Mouse (Mus musculus): Measurements from ENCODE around the gene Cep19.

Cep19 gene

DNA sequence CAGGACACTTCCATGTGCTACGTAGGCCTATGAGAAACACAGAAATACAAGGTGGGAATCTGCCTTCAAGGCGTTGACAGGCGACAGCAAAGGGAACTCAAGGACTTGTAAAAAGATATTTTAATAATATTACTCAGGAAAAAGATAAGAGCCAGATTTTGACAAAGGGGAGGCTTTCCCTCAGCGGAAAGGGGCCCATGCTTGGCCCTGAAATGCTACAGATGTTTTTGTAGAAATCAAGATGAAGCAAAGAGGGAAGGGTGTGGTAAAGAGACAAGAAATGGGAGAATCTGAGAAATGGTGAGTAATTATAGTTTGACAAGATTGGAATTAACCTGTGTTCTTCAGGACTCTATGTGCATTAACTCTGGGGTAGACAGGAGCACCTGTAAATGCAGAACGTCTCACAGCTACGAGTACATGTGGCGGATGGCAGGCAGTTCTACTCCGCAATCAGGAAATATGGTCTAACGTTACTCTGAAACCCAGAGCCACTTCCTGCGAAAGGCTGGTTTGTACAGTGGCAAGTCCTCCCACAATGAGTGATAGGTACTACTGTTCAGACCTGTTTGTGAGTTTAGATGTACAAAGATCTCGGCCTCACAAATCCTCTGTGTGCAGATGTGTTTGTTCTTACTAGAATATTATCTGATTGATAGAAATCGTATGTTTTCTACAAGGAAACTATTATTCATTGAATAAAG is 7.9 kb downstream of the Cep19 start:
- peak; percentile 60 for DNase-seq (ENCODE audit: low read depth in 2 of 2, low spot score in 2 of 2)

DNA sequence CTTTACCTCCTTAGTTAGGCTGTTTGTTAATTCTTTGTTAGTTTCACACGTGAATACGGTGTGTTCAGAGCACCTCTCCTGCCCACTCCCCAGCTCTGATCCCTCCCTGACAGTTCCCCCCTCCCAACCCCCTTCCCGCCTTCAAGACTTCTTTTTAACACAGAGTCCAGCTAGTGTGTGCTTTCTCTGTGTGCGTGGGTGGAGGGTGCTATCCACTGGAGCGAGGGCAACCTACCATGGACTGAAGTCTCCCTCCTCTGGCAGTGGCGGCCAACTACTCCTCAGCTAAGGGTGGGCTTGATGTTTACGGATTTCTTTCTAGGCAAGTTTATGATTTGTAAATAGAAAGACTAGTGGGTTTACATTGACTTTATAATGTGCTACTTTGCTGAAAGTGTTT is 8.6 kb downstream of the Cep19 start:
- DNase-seq (ENCODE audit: low read depth in 2 of 2, low spot score in 2 of 2), result peak in 1 of 2 experiments; percentile 51

DNA sequence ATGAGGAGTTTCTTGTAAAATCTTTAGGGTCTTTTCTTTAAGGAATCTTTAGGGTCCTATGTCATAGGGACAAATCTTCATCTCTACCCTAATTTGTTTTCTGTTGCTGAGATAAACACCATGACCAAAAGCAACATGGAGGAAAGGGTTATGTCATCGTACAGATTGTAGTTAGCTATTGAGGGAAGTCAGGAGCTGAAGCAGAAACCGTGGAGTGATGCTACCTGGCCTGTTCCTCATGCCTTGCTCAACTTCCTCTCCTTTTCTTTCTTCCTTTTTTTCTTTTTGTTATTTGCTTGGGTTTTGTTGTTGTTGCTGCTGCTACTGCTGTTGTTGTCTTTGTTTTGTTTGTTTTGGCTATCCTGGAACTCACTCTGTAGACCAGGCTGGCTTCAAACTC is 9.0 kb downstream of the Cep19 start:
- no peak for DNase-seq (ENCODE audit: low read depth in 2 of 2, low spot score in 2 of 2)

DNA sequence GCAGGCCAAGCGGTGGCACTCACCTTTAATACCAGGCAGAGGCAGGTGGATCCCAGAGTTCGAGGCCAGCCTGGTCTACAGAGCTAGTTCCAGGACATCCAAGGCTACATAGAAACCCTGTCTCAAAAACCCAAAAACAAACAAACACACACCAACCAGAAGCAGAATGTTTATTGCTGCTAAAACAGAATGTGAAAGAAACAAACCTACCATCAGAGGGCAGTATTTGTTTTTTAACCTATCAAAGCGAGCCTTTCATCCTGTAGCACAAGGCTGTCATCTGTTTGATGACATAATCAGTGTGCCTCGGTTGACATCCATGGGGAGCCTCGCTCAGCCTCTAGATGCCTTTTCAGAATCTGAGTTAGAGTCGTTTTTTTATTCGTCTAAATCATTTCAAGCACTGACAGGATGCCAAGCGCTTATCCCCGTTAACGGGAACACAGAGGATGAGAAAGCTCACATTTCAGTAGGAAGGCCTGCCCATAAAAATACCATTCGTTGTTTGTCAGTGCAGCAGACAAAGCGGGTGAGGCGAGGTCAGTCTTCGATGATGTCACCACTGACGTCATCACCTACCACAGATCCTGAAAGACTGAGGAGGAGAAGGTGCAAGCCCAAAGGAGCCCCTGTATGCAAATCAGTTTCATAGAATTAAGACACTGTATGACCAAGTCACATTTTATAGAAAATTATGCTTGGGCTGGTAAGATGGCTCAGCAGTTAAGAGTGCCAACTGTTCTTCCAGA is 11.5 kb downstream of the Cep19 start:
- DNase-seq (ENCODE audit: low read depth in 2 of 2, low spot score in 2 of 2), result peak in 1 of 2 experiments; percentile 41

DNA sequence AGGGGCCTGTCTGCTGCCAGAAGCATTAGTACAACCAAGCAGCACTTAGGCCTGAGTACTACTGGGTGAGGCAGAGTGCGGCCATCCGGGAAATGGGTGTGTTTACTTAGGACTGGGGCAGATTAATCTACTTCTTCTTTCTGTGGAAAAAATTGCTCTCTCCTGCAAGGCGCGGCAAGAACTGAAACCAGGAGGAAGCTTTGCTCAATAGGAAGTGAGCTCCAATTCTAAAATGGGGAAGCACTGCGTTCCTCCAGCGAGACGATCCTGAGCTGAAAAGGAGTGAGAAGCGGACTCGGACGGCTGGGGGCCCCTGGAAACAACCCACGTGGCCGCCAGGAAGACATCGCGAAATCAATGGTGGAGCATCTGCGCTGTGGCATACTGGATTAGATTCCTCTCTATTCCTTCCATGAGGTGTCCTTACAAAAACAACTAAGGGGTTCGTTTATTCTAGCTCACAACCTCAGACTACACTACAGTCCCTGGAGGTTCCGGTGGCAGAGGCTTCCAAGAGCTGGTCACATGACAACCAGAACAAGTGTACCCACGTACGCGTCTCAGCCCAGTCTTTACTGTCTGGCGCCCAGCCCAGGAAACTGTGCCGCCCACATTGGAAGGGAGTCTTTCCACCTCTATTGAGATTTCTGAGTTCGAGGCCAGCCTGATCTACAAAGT is 14.1 kb downstream of the Cep19 start:
- peak; percentile 62 to 65 for DNase-seq (ENCODE audit: low read depth in 2 of 2, low spot score in 2 of 2)

DNA sequence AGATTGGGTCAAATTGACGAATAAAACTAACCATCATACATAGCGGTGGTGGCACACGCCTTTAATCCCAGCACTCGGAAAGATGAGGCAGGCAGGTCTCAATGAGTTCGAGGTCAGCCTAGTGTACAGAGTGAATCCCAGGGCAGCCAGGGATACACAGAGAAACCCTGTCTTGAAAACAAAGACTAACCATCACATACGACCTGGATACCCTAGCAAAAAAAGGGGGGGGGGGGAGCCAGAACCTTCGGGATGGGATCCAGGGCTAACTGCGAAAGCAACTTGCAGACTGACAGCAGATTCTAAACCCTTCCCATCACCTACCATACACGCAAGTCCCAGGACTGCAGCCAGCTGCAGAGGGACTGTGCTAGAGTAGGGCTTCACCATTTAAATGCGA is 14.8 kb downstream of the Cep19 start:
- DNase-seq (ENCODE audit: low read depth in 2 of 2, low spot score in 2 of 2), result no peak

DNA sequence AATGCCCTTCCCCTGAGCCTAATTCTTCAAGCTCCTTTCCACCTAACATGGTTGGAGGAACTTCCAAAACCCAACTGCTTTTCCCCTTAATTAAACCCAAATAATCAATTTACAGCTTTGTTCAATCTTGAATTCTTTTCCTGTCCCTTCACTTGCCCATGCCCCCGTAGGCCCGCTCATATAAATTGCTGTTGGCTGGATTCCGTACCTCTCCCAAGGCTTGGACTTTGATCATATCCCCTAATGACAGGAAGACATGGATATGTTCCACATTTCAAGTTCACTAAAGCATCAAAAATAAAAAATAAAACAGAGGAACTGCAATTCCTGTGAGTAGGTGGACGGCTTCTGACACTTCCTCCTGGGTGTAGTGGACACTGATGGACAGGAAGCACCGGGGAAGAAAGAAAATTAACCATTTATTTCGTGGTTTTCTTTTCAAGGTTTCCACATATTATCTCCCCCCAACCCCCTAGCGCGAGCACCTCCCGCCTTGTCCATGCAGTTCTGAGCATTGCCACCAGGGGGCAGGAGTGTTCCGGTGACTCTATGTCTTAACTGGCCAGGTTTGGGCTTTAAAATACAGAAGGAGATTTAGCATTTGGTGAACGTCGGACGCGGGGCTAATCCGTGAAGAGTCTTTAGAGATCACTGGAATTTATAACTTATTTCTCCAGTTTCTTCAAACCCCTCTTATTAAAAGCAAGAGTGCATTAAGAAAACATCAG is 15.5 kb downstream of the Cep19 start:
- peak; percentile 90 for DNase-seq (ENCODE audit: low read depth in 2 of 2, low spot score in 2 of 2)

DNA sequence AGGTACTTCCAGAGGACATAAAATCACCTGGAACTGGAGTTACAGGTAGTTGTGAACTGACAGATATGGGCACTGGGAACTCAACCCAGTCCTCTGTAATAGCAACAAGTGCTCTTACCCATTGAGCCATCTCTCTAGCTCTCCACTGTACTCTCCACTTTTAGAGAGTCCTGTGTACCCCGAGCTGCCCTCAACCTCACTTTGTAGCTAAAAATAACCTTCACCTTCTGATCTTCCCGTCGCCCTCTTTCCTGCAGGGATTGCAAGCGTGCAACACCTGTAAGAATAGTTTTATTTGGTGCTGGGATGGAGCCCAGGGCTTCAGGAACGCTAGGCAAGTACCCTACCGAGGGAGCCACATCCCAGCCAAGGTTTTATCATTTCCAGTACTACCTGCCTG is 16.2 kb downstream of the Cep19 start:
- DNase-seq (ENCODE audit: low read depth in 2 of 2, low spot score in 2 of 2), result no peak

DNA sequence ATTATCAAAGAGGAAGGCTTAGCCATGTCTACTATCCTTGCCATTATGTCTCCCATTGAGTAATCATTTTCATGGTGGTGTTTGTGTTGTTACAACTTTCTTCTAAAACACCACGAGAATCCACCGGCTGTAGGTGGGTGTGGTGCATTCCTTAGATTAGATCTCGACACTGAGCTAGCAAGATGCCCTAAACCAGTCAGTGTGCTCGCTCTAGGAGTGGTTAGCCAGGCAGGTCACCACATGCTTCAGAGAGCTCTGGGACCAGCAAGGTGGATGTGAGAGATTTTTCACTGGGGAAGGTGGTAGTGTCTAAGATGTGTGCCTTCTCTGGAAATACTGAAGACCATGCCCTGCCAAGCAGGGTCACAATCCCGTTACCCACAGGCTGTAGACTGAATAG is 16.6 kb downstream of the Cep19 start:
- no peak for DNase-seq (ENCODE audit: low read depth in 2 of 2, low spot score in 2 of 2)

DNA sequence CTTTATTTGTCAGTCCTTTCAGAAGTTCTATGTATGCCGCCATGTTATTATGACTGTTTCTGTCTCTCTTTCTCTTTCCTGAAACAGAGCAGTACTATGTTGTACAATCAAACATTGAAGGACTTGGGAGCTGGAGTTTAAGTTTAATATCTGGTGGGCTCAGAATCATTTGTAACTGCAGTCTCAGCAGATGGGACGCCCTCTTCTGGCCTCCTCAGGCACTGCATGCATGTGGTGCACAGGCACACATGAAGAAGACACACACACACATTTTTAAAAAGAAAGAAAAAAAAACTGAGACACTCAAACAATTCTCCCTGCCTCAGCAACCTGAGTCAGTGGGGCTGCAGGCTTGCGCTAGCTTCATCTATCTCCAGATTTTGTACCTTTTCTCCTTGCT is 20.9 kb downstream of the Cep19 start:
- no peak for DNase-seq (ENCODE audit: low read depth in 2 of 2, low spot score in 2 of 2)

DNA sequence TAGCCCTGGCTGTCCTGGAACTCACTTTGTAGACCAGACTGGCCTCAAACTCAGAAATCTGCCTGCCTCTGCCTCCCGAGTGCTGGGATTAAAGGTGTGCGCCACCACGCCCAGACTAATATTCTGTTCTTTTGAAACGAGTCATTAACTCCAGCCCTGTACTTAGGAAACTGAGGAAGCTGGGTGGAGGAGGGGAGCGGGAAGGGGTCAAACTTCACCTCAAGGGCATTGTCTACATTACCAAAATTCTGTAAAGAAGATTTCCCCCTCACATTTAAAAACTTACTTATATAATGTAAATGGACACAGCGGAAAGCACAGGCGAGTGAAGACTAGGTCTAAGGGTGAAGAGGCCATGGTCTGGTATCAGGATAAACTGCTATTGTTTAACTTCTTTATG is 24.4 kb downstream of the Cep19 start:
- DNase-seq (ENCODE audit: low read depth in 2 of 2, low spot score in 2 of 2), result no peak

DNA sequence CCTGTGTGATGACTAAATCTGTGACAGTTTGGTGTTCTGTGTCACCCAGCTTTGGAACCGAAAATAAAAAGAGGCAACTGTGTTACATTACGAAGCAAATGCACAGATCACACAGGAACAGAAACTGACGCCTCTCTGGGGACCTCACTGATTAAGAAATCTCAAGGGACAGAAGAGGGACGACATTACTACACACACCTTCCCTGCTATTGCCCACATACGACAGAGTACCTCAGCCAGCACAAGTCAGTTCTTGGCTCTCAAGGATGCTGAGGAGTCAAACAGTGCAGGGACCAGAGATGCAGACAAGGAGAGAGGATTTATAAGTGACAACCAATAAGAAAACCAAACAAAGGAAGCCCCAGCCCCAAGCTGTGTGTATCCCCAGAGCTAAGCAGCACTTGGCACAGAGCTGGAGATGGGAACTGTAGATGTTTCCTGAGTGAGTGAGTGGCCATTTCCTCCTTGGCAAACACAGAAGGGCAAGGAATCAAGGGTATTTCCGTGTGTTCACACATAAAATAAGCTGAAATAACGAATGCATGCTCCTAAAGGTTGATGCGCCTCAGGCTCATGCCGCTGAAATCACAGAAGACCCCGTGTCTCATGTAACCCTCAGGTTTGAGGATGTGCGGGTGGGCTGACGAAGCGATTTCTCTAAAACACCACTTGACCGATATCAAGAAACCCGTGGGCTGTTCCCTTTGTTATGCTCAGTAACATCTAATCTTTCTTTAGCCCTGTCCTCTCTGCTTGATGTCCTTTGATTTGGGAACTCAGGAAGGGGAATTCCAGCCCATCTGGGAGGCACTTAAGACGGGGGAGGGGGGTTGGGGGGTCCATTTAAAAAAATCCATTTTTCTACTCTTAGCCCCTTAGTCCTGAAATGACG is 25.1 kb downstream of the Cep19 start:
- DNase-seq (ENCODE audit: low read depth in 2 of 2, low spot score in 2 of 2), result no peak

DNA sequence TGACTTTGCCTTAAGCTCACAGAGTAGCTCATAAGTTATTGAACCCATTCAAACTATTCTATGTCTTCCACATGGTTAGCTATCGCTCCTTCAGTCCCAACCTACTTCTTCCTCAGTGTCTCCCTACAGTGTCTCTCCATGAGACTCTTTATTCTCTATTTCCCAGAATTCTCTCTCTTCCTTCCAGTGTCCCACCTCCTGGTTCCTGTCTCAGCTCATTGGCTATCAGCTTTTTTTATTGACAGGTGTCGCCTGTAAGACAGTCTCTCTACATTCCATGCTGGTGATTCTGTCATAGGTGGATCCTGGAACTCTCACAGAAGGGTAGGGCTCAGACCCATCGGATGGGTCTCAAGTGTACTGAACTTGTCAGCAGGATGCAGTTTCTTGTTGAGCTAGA is 25.8 kb downstream of the Cep19 start:
- DNase-seq (ENCODE audit: low read depth in 2 of 2, low spot score in 2 of 2), result no peak

DNA sequence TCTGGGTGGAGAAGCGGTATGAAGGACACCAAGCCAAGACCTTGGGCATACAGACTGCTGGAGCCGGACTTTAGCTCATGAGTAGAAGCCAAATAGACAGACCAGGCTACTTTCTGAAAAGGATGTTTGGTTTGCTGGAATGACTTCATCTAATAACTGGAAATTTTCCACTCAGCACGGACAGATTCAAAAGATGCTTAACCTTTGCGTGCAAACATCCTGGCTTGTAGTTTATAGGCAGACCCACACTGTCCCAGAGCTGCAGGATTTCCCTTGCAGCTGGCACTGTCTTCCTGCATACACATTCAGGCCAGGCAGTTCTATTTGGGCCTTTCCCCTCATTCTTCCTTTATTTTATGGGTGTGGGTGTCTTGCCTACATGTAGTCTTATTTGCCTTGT is 27.4 kb downstream of the Cep19 start:
- DNase-seq (ENCODE audit: low read depth in 2 of 2, low spot score in 2 of 2), result no peak

DNA sequence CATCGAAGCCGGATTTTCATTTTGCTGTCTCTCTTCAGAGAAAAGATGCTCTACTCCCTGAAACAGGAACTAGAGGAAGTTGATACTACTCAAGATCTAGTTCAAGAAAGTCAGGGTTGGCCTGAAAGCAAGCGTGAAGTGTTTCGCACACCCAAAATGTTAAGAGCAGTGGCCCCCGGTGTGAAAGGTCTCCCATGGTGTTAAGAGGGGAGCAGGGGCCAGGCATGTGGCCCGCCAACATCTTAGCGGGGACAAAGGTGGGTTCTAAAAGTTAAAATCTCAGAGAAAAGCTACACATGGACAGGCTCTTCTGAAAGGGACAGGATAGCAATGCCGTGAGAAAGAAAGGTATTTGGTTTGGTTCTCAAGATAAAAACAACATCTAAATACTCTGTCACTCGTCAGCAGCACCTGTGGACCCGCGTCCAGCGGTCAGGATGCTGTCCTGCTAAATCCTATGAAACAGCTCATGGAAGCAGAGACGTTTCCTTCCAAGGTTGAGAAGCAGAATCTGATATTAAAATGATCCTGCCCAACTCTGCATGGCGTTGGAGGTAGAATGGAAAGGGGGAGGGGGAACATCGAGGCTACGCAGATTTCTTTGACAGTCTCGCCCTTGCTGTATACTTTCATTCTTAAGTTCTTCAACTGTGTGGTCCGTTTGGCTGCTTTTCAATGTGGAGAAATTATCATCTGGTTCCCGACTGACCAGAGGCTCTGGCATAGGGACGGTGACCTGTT is 30.0 kb downstream of the Cep19 start:
- DNase-seq (ENCODE audit: low read depth in 2 of 2, low spot score in 2 of 2), result no peak

DNA sequence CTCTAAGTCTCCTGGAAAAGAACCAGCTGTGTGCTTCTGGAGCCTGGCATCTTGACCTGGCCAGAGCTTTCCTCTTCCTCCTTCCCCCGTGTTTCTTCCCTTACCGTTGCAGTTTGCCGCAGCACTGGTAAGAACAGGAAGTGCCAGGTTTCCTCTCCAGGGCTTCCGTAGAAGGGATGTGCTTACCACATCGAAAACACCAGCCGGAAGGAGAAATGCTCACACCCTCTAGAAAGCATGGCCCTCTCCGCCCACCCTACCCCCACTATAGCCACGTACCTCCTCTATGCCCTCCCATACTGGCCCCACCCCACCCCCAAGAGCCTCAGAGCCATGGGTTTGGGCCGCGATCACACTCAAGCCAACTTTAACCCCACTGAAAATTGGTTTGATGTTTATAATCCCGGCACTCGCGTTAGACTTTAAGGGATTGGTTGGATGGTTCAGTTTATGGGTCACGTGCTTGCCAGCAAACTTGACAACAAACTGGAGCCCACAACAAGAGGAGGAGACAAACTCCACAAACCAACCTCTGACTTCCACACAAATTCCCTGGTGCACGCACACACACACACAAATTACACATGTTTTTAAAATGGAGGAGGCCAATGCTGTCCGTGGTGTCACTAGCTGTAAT is 30.7 kb downstream of the Cep19 start:
- peak; percentile 62 to 72 for DNase-seq (ENCODE audit: low read depth in 2 of 2, low spot score in 2 of 2)

DNA sequence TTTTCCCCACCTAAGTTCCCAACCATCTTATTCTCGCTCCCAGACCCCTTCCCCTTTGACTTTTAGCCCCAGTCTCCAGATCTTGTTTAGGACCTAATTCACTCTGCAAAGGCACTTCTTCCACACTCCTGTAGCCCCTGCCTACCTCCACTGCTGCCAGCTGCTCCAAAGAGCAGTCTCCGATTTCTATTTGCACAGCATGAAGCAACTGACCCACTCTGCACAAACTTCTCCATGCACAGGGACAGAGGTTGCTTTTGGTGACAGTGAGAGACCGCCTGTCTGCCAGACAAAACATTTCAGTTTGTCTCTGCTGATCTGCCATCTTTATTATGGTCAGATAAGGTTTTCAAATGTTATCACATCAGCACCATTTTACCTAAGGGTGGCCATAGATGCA is 33.5 kb downstream of the Cep19 start:
- no peak for DNase-seq (ENCODE audit: low read depth in 2 of 2, low spot score in 2 of 2)

DNA sequence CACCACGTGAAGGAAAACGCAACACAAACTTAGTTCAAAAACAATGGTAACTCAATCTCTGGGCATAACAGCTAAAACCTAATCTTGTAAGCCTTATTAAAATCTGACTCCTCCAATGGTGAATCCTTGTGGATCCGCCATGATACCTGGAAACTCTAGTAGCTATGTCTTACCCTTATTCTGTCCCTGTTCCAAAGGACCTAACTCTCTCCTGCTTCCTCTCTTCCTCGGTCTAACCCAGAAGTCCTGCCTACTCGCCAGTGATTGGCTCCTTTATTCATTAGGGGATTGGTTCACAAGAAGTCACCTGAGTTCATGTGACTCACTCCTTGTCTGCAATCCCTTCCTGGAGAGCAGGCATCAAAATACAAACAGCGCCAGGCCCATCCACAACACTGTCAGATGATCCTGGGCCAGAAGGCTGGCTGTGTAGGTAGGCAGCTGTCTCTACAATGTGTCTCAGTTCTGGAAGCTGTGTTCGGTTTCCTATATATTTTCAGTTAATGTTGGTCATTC is 36.3 kb downstream of the Cep19 start:
- DNase-seq (ENCODE audit: low read depth in 2 of 2, low spot score in 2 of 2), result no peak

DNA sequence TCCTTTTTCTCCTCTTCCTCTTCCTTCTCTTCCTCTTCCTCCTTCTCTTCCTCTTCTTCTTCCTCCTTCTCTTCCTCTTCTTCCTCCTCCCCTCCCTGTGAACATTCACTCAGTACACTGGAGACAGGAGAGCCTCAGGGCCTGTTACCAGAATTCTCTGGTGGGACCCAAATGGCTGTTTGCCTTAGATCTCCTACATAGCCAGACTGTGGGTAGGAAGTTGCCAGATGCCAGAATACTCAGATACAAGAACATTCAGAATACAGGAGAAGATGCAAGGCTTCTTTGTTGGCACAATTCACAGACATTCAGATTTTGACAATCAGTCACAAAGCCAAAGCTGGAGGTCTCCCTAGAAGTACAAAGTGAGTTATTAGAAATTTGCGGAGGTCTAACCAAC is 39.4 kb downstream of the Cep19 start:
- no peak for DNase-seq (ENCODE audit: low read depth in 2 of 2, low spot score in 2 of 2)

All from CD8-positive naive resting alpha-beta T cell, adult 2 months (primary cell).